Mouse (Mus musculus): ENCODE results near the gene Trh. TPM values are rescaled to one million over a fixed set of nuclear protein-coding genes. Genes with fewer than 3 reads are reported as not detected.

The Trh gene
- total RNA-seq, 1 experiment, result 495 TPM

DNA sequence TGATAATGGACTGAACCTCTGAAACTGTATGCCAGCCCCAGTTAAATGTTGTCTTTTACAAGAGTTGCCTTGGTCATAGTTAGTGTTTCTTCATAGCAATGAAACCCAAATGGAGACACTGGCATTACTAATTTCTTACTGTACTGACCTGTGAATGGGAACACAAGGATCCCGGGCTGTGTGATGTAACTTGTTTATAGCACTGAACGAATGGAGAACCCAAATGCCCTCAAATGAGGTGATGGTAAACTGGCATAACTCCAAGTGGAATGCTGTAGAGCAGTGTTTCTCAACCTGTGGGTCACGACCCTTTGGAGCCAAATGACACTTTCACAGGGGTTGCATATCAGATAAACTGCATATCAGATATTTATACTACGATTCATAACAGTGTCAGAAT is 41.1 kb upstream of the Trh start:
- Histone ChIP-seq H3K9me3 (ENCODE audit: control insufficient read depth, insufficient read depth, low read depth, low read length) (no peaks in the 10 kb centered on the region), H3K4me3 (ENCODE audit: insufficient read depth in 1 of 2, low read depth in 1 of 2, low read length in 2 of 2, poor library complexity in 1 of 2, severe bottlenecking in 1 of 2) (no peak overlapping the region), H3K4me1 (ENCODE audit: control insufficient read depth in 2 of 2, insufficient read depth in 2 of 2, low read length in 2 of 2, poor library complexity in 1 of 2) (no peaks in the 10 kb centered on the region), H3K27ac (ENCODE audit: insufficient read depth, low read depth, low read length, poor library complexity, severe bottlenecking) (no peak overlapping the region), H3K9ac (ENCODE audit: insufficient read depth, low read depth, low read length, poor library complexity, severe bottlenecking) (no peak overlapping the region), H3K36me3 (ENCODE audit: control insufficient read depth, insufficient read depth, low read length, poor library complexity, severe bottlenecking) (no peaks in the 10 kb centered on the region)
- in situ Hi-C loops (cut with MboI; ENCODE audit: low sequenced_read_pairs in 2 of 2, unreplicated experiment in 2 of 2), result loop anchor here (10.0 to 25.0 kb wide), 3 partner anchors 277 to 459 kb away; no protein-coding TSS in a partner anchor
- no peak for DNase-seq (ENCODE audit: low read depth, low spot score)
- TF ChIP-seq ZC3H11A (IDR thresholded peaks at IDR 0.05; ENCODE audit: borderline replicate concordance, low read depth, low read length), result no peak
- peak; percentile 63; the same call in 1 of the 2 replicates for TF ChIP-seq CHD2 (IDR thresholded peaks at IDR 0.05; ENCODE audit: low read depth, low read length)

GRCm38 (mm10) chr6:92277179-92277578 is 32.7 kb upstream of the Trh start:
- H3K9ac ChIP-seq (ENCODE audit: insufficient read depth, low read depth, low read length, poor library complexity, severe bottlenecking), result no peak overlapping the region
- DNase-seq (ENCODE audit: low read depth, low spot score), result no peak
- H3K9me3 ChIP-seq (ENCODE audit: control insufficient read depth, insufficient read depth, low read depth, low read length), result no peaks in the 10 kb centered on the region
- H3K4me3 ChIP-seq (ENCODE audit: insufficient read depth in 1 of 2, low read depth in 1 of 2, low read length in 2 of 2, poor library complexity in 1 of 2, severe bottlenecking in 1 of 2), result no peak overlapping the region
- in situ Hi-C loops (cut with MboI; ENCODE audit: low sequenced_read_pairs in 2 of 2, unreplicated experiment in 2 of 2), result loop anchor here in 1 of 2 experiments (25.0 kb wide), 1 partner anchor 285 kb away; no protein-coding TSS in a partner anchor
- no peaks in the 10 kb centered on the region for H3K36me3 ChIP-seq (ENCODE audit: control insufficient read depth, insufficient read depth, low read length, poor library complexity, severe bottlenecking)
- no peaks in the 10 kb centered on the region for H3K4me1 ChIP-seq (ENCODE audit: control insufficient read depth in 2 of 2, insufficient read depth in 2 of 2, low read length in 2 of 2, poor library complexity in 1 of 2)
- no peak overlapping the region for H3K27ac ChIP-seq (ENCODE audit: insufficient read depth, low read depth, low read length, poor library complexity, severe bottlenecking)
- TF ChIP-seq ZC3H11A (IDR thresholded peaks at IDR 0.05; ENCODE audit: borderline replicate concordance, low read depth, low read length) (no peak), MAFK (IDR thresholded peaks at IDR 0.05; ENCODE audit: insufficient read depth, low read depth, low read length) (no peak), HCFC1 (IDR thresholded peaks at IDR 0.05; ENCODE audit: borderline replicate concordance, insufficient read depth, low read length) (no peak), ZNF384 (IDR thresholded peaks at IDR 0.05; ENCODE audit: low read depth, low read length) (no peak), CHD2 (IDR thresholded peaks at IDR 0.05; ENCODE audit: low read depth, low read length) (no peak)

DNA sequence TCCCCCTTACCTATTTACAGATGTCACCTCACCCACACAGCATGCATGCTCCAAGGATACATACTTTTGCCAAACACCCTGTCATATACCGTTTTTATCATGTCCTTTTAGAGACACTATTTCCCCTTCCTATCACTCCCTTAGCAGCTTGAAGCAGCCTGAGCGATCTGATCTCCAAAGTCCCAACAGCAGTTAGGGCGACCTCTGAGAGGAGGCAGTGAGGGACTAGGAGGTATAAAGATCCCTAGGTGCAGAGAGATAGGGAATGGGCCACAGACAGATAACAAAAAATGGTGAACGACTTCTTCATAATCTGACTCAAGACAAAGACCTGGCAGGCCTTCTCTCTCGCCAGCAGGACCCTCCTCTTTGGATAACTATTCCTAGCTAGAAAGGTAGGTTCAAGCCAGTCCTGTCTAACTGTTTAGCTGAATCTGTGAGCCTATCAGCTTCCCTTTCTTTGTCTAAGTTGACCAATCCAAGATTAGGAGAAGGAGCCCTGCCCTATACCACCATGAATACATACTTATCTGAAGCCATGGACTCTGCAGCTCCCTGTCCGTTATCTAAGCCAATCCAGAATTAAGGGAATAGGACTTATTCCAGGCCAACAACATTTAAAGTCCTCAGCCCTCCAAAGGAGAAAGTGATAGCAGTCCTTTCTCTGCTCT is 29.3 kb upstream of the Trh start:
- TF ChIP-seq HCFC1 (IDR thresholded peaks at IDR 0.05; ENCODE audit: borderline replicate concordance, insufficient read depth, low read length), result no peak
- no peak for TF ChIP-seq CHD2 (IDR thresholded peaks at IDR 0.05; ENCODE audit: low read depth, low read length)
- TF ChIP-seq ZC3H11A (IDR thresholded peaks at IDR 0.05; ENCODE audit: borderline replicate concordance, low read depth, low read length), result no peak
- no peak for DNase-seq (ENCODE audit: low read depth, low spot score)
- in situ Hi-C loops (cut with MboI; ENCODE audit: low sequenced_read_pairs in 2 of 2, unreplicated experiment in 2 of 2), result loop anchor here (5.0 kb wide), 1 partner anchor 56 kb away; no protein-coding TSS in a partner anchor
- Histone ChIP-seq H3K9me3 (ENCODE audit: control insufficient read depth, insufficient read depth, low read depth, low read length) (no peaks in the 10 kb centered on the region), H3K9ac (ENCODE audit: insufficient read depth, low read depth, low read length, poor library complexity, severe bottlenecking) (no peak overlapping the region), H3K4me1 (ENCODE audit: control insufficient read depth in 2 of 2, insufficient read depth in 2 of 2, low read length in 2 of 2, poor library complexity in 1 of 2) (no peaks in the 10 kb centered on the region), H3K4me3 (ENCODE audit: insufficient read depth in 1 of 2, low read depth in 1 of 2, low read length in 2 of 2, poor library complexity in 1 of 2, severe bottlenecking in 1 of 2) (no peak overlapping the region), H3K36me3 (ENCODE audit: control insufficient read depth, insufficient read depth, low read length, poor library complexity, severe bottlenecking) (no peaks in the 10 kb centered on the region), H3K27ac (ENCODE audit: insufficient read depth, low read depth, low read length, poor library complexity, severe bottlenecking) (no peak overlapping the region)

GRCm38 (mm10) chr6:92272601-92273000 is 28.2 kb upstream of the Trh start:
- H3K27ac ChIP-seq (ENCODE audit: insufficient read depth, low read depth, low read length, poor library complexity, severe bottlenecking), result no peak overlapping the region

GRCm38 (mm10) chr6:92269019-92269418 is 24.6 kb upstream of the Trh start:
- H3K9me3 ChIP-seq (ENCODE audit: control insufficient read depth, insufficient read depth, low read depth, low read length), result no peaks in the 10 kb centered on the region
- no peak overlapping the region for H3K27ac ChIP-seq (ENCODE audit: insufficient read depth, low read depth, low read length, poor library complexity, severe bottlenecking)
- no peaks in the 10 kb centered on the region for H3K36me3 ChIP-seq (ENCODE audit: control insufficient read depth, insufficient read depth, low read length, poor library complexity, severe bottlenecking)
- TF ChIP-seq ZC3H11A (IDR thresholded peaks at IDR 0.05; ENCODE audit: borderline replicate concordance, low read depth, low read length), result peak; percentile 100
- no peak for TF ChIP-seq MAFK (IDR thresholded peaks at IDR 0.05; ENCODE audit: insufficient read depth, low read depth, low read length)
- TF ChIP-seq ZNF384 (IDR thresholded peaks at IDR 0.05; ENCODE audit: low read depth, low read length), result no peak
- no peak overlapping the region for H3K4me3 ChIP-seq (ENCODE audit: insufficient read depth in 1 of 2, low read depth in 1 of 2, low read length in 2 of 2, poor library complexity in 1 of 2, severe bottlenecking in 1 of 2)
- H3K4me1 ChIP-seq (ENCODE audit: control insufficient read depth in 2 of 2, insufficient read depth in 2 of 2, low read length in 2 of 2, poor library complexity in 1 of 2), result no peaks in the 10 kb centered on the region
- in situ Hi-C loops (cut with MboI; ENCODE audit: low sequenced_read_pairs in 2 of 2, unreplicated experiment in 2 of 2), result no loop called here
- no peak overlapping the region for H3K9ac ChIP-seq (ENCODE audit: insufficient read depth, low read depth, low read length, poor library complexity, severe bottlenecking)
- peak; percentile 82 for DNase-seq (ENCODE audit: low read depth, low spot score)

More at GRCm38 (mm10) chr6:92272601-92273000, 28.2 kb upstream of the Trh start:
- no peak overlapping the region for H3K9ac ChIP-seq (ENCODE audit: insufficient read depth, low read depth, low read length, poor library complexity, severe bottlenecking)
- no peak for TF ChIP-seq ZC3H11A (IDR thresholded peaks at IDR 0.05; ENCODE audit: borderline replicate concordance, low read depth, low read length)
- TF ChIP-seq HCFC1 (IDR thresholded peaks at IDR 0.05; ENCODE audit: borderline replicate concordance, insufficient read depth, low read length), result no peak
- TF ChIP-seq CHD2 (IDR thresholded peaks at IDR 0.05; ENCODE audit: low read depth, low read length), result no peak
- in situ Hi-C loops (cut with MboI; ENCODE audit: low sequenced_read_pairs in 2 of 2, unreplicated experiment in 2 of 2), result loop anchor here (5.0 kb wide), 1 partner anchor 55 kb away; no protein-coding TSS in a partner anchor
- H3K4me3 ChIP-seq (ENCODE audit: insufficient read depth in 1 of 2, low read depth in 1 of 2, low read length in 2 of 2, poor library complexity in 1 of 2, severe bottlenecking in 1 of 2), result no peak overlapping the region
- DNase-seq (ENCODE audit: low read depth, low spot score), result no peak
- H3K9me3 ChIP-seq (ENCODE audit: control insufficient read depth, insufficient read depth, low read depth, low read length), result no peaks in the 10 kb centered on the region
- H3K4me1 ChIP-seq (ENCODE audit: control insufficient read depth in 2 of 2, insufficient read depth in 2 of 2, low read length in 2 of 2, poor library complexity in 1 of 2), result no peaks in the 10 kb centered on the region
- H3K36me3 ChIP-seq (ENCODE audit: control insufficient read depth, insufficient read depth, low read length, poor library complexity, severe bottlenecking), result no peaks in the 10 kb centered on the region

All from ES-E14 (cell line).